Mouse (Mus musculus): Measurements from ENCODE around the gene Srgap3. TPM values are rescaled to one million over a fixed set of nuclear protein-coding genes. Genes with fewer than 3 reads are reported as not detected.

Srgap3 gene
- polyA plus RNA-seq, 1 experiment from 2014 or later: 5.3 TPM

Other genes with a start within 250 kb of the Srgap3 start
- 52.1 and 52.3 TPM in 2 replicates for gene Thumpd3, start 99.0 kb upstream of the Srgap3 start, polyA plus RNA-seq (2015; fragmentation: Nextera tagmentation; extraction: Ambion mirVana)
- 70.3 and 72.2 TPM in 2 replicates for gene Setd5, start 130.1 kb upstream of the Srgap3 start, polyA plus RNA-seq (2015; fragmentation: Nextera tagmentation; extraction: Ambion mirVana)
- 1.7 and 2.0 TPM in 2 replicates for gene Lhfpl4, start 248.1 kb upstream of the Srgap3 start, polyA plus RNA-seq (2015; fragmentation: Nextera tagmentation; extraction: Ambion mirVana)

All from stomach, embryonic 15.5 days (tissue).